Mouse (Mus musculus): ENCODE data around the gene Fscn1. TPM values are rescaled to one million over a fixed set of nuclear protein-coding genes. Genes with fewer than 3 reads are reported as not detected.

Fscn1 gene
- polyA plus RNA-seq, 1 experiment from 2014 or later, result 29.5 TPM

DNA sequence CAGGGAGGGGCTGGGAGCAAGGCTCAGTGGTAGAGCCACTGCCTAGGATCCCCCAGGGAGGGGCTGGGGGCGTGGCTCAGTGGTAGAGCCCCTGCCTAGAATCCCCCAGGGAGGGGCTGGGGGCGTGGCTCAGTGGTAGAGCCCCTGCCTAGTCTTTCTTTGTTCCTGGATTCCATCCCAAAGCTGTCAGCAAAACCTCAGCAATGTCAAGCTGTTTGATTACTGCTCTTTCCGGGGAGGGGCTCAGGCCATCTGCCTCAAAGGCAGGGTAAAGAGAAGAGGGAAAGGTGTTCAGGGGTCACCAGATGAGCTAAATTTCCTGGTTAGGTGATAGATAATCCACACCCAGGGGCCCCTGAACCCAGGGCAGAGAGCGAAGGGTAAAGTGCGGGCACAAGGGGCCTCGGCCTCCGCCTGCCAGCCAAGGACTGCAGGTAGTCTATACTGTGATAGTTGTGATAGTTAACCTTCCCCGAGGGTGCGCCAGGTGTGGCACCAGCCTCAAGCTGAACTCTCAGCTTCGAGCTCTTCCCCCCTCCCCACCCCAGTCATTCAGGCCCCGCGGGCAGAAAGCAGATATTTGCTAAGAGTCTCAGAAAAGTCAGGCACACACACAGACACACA lies 35.7 kb upstream of the Fscn1 start:
- ATAC-seq (ENCODE audit: low read depth), result no peak

GRCm38 (mm10) chr5:142926204-142926939 lies 33.8 kb upstream of the Fscn1 start:
- DNase-seq (peak; percentile 44), ATAC-seq (ENCODE audit: low read depth) (peak; percentile 64)
- peak overlapping the region; percentile 41 for H3K4me2 ChIP-seq
- H3K9ac ChIP-seq, result peak overlapping the region; percentile 59
- H3K27ac ChIP-seq, result peak overlapping the region; percentile 86
- 12% methylated on average over 13 of the region's 13 CpGs for WGBS (ENCODE audit: insufficient replicate concordance)
- H3K36me3 ChIP-seq, result no peaks in the 10 kb centered on the region
- no peaks in the 10 kb centered on the region for H3K9me3 ChIP-seq (replicated peaks)
- H3K27me3 ChIP-seq, result no peaks in the 10 kb centered on the region
- no peak overlapping the region for H3K4me3 ChIP-seq (replicated peaks)
- H3K4me1 ChIP-seq (replicated peaks), result peaks cover 91% of the 10 kb centered on the region

More for the DNA sequence above, 35.7 kb upstream of the Fscn1 start:
- H3K9ac ChIP-seq, result no peak overlapping the region
- no peaks in the 10 kb centered on the region for H3K9me3 ChIP-seq (replicated peaks)
- WGBS (ENCODE audit: insufficient replicate concordance), result 65% methylated on average over 12 of the region's 12 CpGs
- H3K36me3 ChIP-seq, result no peaks in the 10 kb centered on the region
- no peaks in the 10 kb centered on the region for H3K27me3 ChIP-seq
- H3K4me3 ChIP-seq (replicated peaks), result no peak overlapping the region
- H3K27ac ChIP-seq, result peak overlapping the region; percentile 86
- peaks cover 94% of the 10 kb centered on the region for H3K4me1 ChIP-seq (replicated peaks)
- H3K4me2 ChIP-seq, result no peak overlapping the region
- no peak for DNase-seq

DNA sequence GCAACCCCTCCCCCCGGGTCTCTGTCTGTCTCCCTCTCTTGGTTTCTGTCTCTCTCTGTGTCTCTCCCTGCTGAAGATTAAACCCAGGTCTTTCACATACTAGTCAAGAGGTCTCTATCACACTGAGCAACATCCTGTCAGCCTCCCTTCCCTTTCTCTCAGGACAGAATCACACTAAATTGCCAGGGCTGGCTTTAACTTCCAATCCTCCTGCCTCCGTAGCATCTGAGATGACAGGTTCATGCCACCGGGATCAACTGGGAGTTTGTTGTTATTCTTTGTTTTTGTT lies 33.3 kb upstream of the Fscn1 start:
- Histone ChIP-seq H3K9me3 (replicated peaks) (no peaks in the 10 kb centered on the region), H3K9ac (peak overlapping the region; percentile 59), H3K36me3 (no peaks in the 10 kb centered on the region), H3K27me3 (no peaks in the 10 kb centered on the region), H3K4me3 (replicated peaks) (no peak overlapping the region), H3K4me2 (peak overlapping the region; percentile 41; the same call in 1 of the 2 replicates), H3K27ac (peak overlapping the region; percentile 86), H3K4me1 (replicated peaks) (peaks cover 91% of the 10 kb centered on the region)
- WGBS (ENCODE audit: insufficient replicate concordance), result 41% methylated on average over 3 of the region's 3 CpGs
- no peak for ATAC-seq (ENCODE audit: low read depth)
- no peak for DNase-seq

DNA sequence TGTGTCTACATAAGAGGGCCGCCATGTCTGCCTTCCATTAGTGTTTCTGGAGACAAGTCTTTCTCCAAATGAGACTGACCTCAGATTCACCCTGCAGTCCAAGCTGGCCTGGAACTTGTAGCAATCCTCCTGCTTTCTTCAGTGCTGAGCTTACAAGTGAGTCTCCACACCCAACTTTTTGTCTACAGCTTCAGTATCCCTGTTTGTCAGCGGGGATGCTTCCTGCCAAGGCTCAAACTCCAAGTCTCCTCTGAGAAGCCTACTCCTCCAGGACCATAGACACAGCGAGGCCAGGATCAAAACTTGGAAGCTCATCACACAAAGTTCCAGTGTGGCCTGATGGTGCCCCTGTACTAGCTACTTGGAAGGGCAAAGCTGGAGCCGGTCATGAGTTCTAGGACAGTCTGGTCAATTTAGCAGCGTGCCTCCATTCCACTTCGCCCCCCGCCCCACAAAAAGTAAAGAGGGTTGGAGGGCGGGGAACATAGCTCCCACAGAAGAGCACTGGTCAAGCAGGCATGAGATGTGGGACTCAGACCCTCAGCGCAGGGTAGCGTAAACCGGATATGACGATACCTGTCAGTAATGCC lies 32.7 kb upstream of the Fscn1 start:
- WGBS (ENCODE audit: insufficient replicate concordance), result 90% methylated on average over 12 of the region's 12 CpGs
- no peaks in the 10 kb centered on the region for H3K27me3 ChIP-seq
- peak overlapping the region; percentile 59; the same call in 1 of the 2 replicates for H3K9ac ChIP-seq
- H3K36me3 ChIP-seq, result no peaks in the 10 kb centered on the region
- no peak overlapping the region for H3K4me2 ChIP-seq
- H3K4me1 ChIP-seq (replicated peaks), result peaks cover 90% of the 10 kb centered on the region
- H3K9me3 ChIP-seq (replicated peaks), result no peaks in the 10 kb centered on the region
- no peak for DNase-seq
- H3K4me3 ChIP-seq (replicated peaks), result no peak overlapping the region
- no peak for ATAC-seq (ENCODE audit: low read depth)
- peak overlapping the region; percentile 86 for H3K27ac ChIP-seq

GRCm38 (mm10) chr5:142928749-142929399 lies 31.3 kb upstream of the Fscn1 start:
- Histone ChIP-seq H3K9ac (peak overlapping the region; percentile 82), H3K4me1 (replicated peaks) (peaks cover 89% of the 10 kb centered on the region), H3K4me3 (replicated peaks) (peak overlapping the region; percentile 64), H3K27me3 (no peaks in the 10 kb centered on the region), H3K27ac (peak overlapping the region; percentile 86), H3K9me3 (replicated peaks) (no peaks in the 10 kb centered on the region), H3K36me3 (no peaks in the 10 kb centered on the region), H3K4me2 (peak overlapping the region; percentile 74)
- DNase-seq (peak; percentile 59), ATAC-seq (ENCODE audit: low read depth) (peak; percentile 10)
- 4% methylated on average over 35 of the region's 35 CpGs for WGBS (ENCODE audit: insufficient replicate concordance)

DNA sequence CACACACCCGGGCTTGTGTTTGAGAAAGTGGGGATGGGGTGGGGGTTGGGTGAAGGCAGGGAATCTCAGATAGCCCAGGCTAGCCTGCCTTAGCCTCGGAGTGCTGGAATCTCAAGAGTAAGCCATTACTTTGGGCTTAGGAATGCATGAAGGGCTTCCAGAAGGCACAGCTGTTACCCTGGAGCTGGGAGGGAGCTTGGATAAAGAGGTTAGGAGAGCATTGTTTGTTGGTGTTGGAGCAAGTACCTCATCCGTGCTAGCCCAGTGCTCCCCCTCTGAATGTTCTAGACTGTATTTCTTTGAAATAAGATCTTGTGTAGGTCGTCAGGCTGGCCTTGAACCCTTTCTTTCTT lies 30.8 kb upstream of the Fscn1 start:
- H3K4me2 ChIP-seq, result peak overlapping the region; percentile 74
- no peaks in the 10 kb centered on the region for H3K36me3 ChIP-seq
- peak overlapping the region; percentile 64 for H3K4me3 ChIP-seq (replicated peaks)
- 13% methylated on average over 4 of the region's 4 CpGs for WGBS (ENCODE audit: insufficient replicate concordance)
- peak overlapping the region; percentile 82 for H3K9ac ChIP-seq
- H3K4me1 ChIP-seq (replicated peaks), result peaks cover 84% of the 10 kb centered on the region
- ATAC-seq (ENCODE audit: low read depth) (no peak), DNase-seq (no peak)
- peak overlapping the region; percentile 86 for H3K27ac ChIP-seq
- H3K27me3 ChIP-seq, result no peaks in the 10 kb centered on the region
- H3K9me3 ChIP-seq (replicated peaks), result no peaks in the 10 kb centered on the region

- peaks cover 77% of the 10 kb centered on the region for H3K4me1 ChIP-seq (replicated peaks)
- H3K27ac ChIP-seq, result peak overlapping the region; percentile 84
- ATAC-seq (ENCODE audit: low read depth) (no peak), DNase-seq (no peak)
- 80% methylated on average over 9 of the region's 9 CpGs for WGBS (ENCODE audit: insufficient replicate concordance)
- no peaks in the 10 kb centered on the region for H3K27me3 ChIP-seq
- H3K4me2 ChIP-seq, result peak overlapping the region; percentile 62
- no peaks in the 10 kb centered on the region for H3K9me3 ChIP-seq (replicated peaks)
- peak overlapping the region; percentile 38; the same call in 1 of the 2 replicates for H3K4me3 ChIP-seq (replicated peaks)
- H3K9ac ChIP-seq, result peak overlapping the region; percentile 69
- H3K36me3 ChIP-seq, result no peaks in the 10 kb centered on the region
These were observed 28.9 kb upstream of the Fscn1 start for GRCm38 (mm10) chr5:142931241-142931745.

- H3K27me3 ChIP-seq, result no peaks in the 10 kb centered on the region
- H3K4me1 ChIP-seq (replicated peaks), result peaks cover 77% of the 10 kb centered on the region
- H3K36me3 ChIP-seq, result no peaks in the 10 kb centered on the region
- WGBS (ENCODE audit: insufficient replicate concordance), result 7% methylated on average over 9 of the region's 9 CpGs
- no peaks in the 10 kb centered on the region for H3K9me3 ChIP-seq (replicated peaks)
- H3K4me2 ChIP-seq, result peak overlapping the region; percentile 62
- DNase-seq (peak; percentile 77), ATAC-seq (ENCODE audit: low read depth) (peak; percentile 64)
- peak overlapping the region; percentile 69 for H3K9ac ChIP-seq
- peak overlapping the region; percentile 84 for H3K27ac ChIP-seq
- peak overlapping the region; percentile 38 for H3K4me3 ChIP-seq (replicated peaks)
These were observed 28.0 kb upstream of the Fscn1 start for GRCm38 (mm10) chr5:142932084-142932685.

DNA sequence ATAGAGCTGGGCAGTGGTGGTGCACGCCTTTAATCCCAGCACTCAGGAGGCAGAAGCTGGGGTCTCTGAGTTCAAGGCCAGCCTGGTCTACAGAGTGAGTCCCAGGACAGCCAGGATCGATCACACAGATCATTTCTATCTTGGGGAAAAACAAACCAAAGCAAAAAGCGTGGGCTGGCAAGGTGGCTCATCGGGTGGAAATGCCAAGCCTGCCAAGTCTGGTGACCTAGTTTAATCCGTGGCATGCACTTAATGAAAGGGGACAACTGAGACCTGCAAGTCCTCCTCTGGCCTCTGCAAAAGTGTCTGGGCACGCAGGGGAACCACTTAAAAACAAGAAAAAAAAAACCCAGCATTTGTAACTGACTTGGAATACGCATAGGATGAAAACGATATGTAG lies 27.4 kb upstream of the Fscn1 start:
- no peaks in the 10 kb centered on the region for H3K27me3 ChIP-seq
- H3K27ac ChIP-seq, result peak overlapping the region; percentile 84
- no peaks in the 10 kb centered on the region for H3K9me3 ChIP-seq (replicated peaks)
- no peak for ATAC-seq (ENCODE audit: low read depth)
- no peak for DNase-seq
- 68% methylated on average over 8 of the region's 8 CpGs for WGBS (ENCODE audit: insufficient replicate concordance)
- H3K4me1 ChIP-seq (replicated peaks), result peaks cover 73% of the 10 kb centered on the region
- peak overlapping the region; percentile 62 for H3K4me2 ChIP-seq
- peak overlapping the region; percentile 69 for H3K9ac ChIP-seq
- no peak overlapping the region for H3K4me3 ChIP-seq (replicated peaks)
- H3K36me3 ChIP-seq, result no peaks in the 10 kb centered on the region

DNA sequence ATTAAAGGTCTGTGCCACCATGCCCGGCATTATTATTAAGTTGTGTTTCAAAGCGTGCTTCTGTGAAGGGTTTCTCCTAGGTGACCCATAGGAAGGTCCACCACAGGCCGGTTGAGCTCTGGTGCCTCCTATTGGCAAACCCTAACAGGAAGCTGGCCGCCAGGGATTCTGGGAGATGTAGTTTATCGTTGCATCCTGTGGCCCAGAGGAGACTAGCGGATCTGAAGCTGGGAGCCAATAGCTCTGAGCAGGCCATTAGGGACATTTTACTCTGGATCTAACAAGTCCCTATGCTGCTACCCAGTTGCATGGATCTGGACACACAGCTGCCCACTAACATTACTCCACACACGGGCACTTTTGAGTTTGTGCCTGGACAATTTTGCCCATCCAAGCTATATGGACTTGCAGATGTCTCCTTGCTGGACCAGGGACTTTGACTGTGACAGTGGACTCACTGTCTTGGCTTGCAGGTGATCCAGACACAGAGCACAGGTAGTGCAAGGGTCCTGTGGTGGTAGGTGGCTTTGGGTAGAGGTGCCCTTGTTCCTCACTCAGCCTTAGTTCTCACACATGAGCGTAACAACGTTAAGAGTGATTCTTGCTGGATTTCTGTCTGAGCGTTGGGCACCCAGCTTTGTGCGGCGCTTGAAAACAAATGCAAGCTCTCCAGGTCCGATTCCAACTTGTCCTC lies 24.4 kb upstream of the Fscn1 start:
- WGBS (ENCODE audit: insufficient replicate concordance), result 21% methylated on average over 13 of the region's 13 CpGs
- Histone ChIP-seq H3K27ac (peak overlapping the region; percentile 79), H3K36me3 (no peaks in the 10 kb centered on the region), H3K4me3 (replicated peaks) (peak overlapping the region; percentile 43), H3K9me3 (replicated peaks) (no peaks in the 10 kb centered on the region; the same call in 1 of the 2 replicates), H3K27me3 (no peaks in the 10 kb centered on the region), H3K4me1 (replicated peaks) (peaks cover 59% of the 10 kb centered on the region), H3K9ac (peak overlapping the region; percentile 59), H3K4me2 (peak overlapping the region; percentile 68)
- DNase-seq (peak; percentile 79), ATAC-seq (ENCODE audit: low read depth) (peak; percentile 67)
